Mouse (Mus musculus): ENCODE measurements around the gene Dusp13.

DNA sequence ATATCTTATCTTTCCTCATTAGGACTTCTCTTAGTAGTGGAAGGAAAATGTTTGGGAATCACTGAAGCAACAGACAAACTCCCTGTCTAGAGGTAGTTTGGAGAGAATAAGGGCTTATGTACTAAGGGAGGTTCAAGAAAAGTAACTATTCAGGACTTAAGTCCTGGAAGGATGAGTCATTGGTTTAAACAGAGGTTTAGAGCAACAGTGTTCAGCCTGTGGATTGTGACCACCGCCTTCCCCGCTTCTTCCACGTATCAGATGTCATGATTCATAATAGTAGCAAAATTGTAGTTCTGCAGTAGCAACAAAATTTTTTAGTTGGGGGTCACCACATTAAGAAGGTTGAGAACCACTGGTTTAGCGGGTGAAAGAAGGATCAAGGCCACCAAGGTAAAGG lies 49.7 kb upstream of the Dusp13 start:
- no peak for TF ChIP-seq CTCF (IDR thresholded peaks at IDR 0.05; ENCODE audit: borderline replicate concordance, extremely low read depth, insufficient read depth, insufficient read length)
- TF ChIP-seq POLR2A (IDR thresholded peaks at IDR 0.05; ENCODE audit: borderline replicate concordance, extremely low read depth, insufficient read depth, insufficient read length, poor library complexity, severe bottlenecking), result no peak

Measured in brain, embryonic 14.5 days (tissue).